Mouse (Mus musculus) brain, embryonic 14.5 days (tissue): Measurements from ENCODE around the gene Myo6. TPM values are rescaled to one million over a fixed set of nuclear protein-coding genes. Genes with fewer than 3 reads are reported as not detected.
"Not testable (repeated sequence)": the region's sequence is repeated elsewhere in the genome, so short reads cannot be mapped to it uniquely, and the experiment has no call there.

Source experiments
- DNase-seq: peaks from one replicate; pipeline ENCODE4 v3.0.0-alpha.2; 2011; ENCODE audit warnings: low read depth
- CTCF ChIP-seq: fragments of 200-500 bp; IDR thresholded peaks from 2 replicates; pipeline ENCODE4 v1.5.1; 2012; ENCODE audit warnings: inconsistent platforms, mild to moderate bottlenecking, moderate library complexity, borderline replicate concordance; ENCODE audit not compliant: insufficient read depth, insufficient read length; ENCODE audit errors: extremely low read depth
- POLR2A ChIP-seq: fragments of 200-500 bp; IDR thresholded peaks from 2 replicates; pipeline ENCODE4 v1.6.1; 2012; ENCODE audit warnings: mild to moderate bottlenecking, inconsistent platforms, borderline replicate concordance; ENCODE audit not compliant: poor library complexity, insufficient read depth, insufficient read length, severe bottlenecking; ENCODE audit errors: extremely low read depth
- polyA plus RNA-seq: library from polyadenylated mRNA; depleted of rRNA; stranded (reverse); fragments of >200 nt; gene quantifications from 2 replicates; pipeline ENCODE4 v1.2.3, GENCODE M21; 2012

The Myo6 gene
- polyA plus RNA-seq, 1 experiment: 17.1 TPM

GRCm38 (mm10) chr9:80318027-80318426 is 153.2 kb downstream of the Myo6 start:
- no peak for DNase-seq
- TF ChIP-seq POLR2A (no peak), CTCF (no peak)

- not testable (repeated sequence) for DNase-seq
Observed at GRCm38 (mm10) chr9:80321051-80321887, 156.4 kb downstream of the Myo6 start.

- no peak for TF ChIP-seq POLR2A
- TF ChIP-seq CTCF: peak; percentile 59; the same call in 1 of the 2 replicates
- DNase-seq: peak; percentile 87
Observed at GRCm38 (mm10) chr9:80332153-80332552, 167.3 kb downstream of the Myo6 start.

GRCm38 (mm10) chr9:80333466-80333865 is 168.6 kb downstream of the Myo6 start:
- DNase-seq: peak; percentile 60
- TF ChIP-seq CTCF (no peak), POLR2A (no peak)

GRCm38 (mm10) chr9:80333998-80334605 is 169.3 kb downstream of the Myo6 start:
- DNase-seq: peak; percentile 13
- TF ChIP-seq POLR2A (no peak), CTCF (no peak)

- TF ChIP-seq CTCF (no peak), POLR2A (no peak)
- DNase-seq: no peak
Observed at GRCm38 (mm10) chr9:80335660-80336357, 171.0 kb downstream of the Myo6 start.

- DNase-seq: no peak
- no peak for TF ChIP-seq CTCF
- TF ChIP-seq POLR2A: no peak
Observed at GRCm38 (mm10) chr9:80338026-80338425, 173.2 kb downstream of the Myo6 start.

- TF ChIP-seq POLR2A (no peak), CTCF (no peak)
- peak; percentile 81 for DNase-seq
Observed at GRCm38 (mm10) chr9:80340927-80341326, 176.1 kb downstream of the Myo6 start.

- DNase-seq: no peak
- TF ChIP-seq CTCF: no peak
- TF ChIP-seq POLR2A: no peak
Observed at GRCm38 (mm10) chr9:80341756-80342155, 176.9 kb downstream of the Myo6 start.

- no peak for DNase-seq
- TF ChIP-seq POLR2A (no peak), CTCF (no peak)
Observed at GRCm38 (mm10) chr9:80342520-80342919, 177.7 kb downstream of the Myo6 start.

- TF ChIP-seq CTCF (no peak), POLR2A (no peak)
Observed at GRCm38 (mm10) chr9:80344451-80345000, 179.7 kb downstream of the Myo6 start.

GRCm38 (mm10) chr9:80351295-80351677 is 186.5 kb downstream of the Myo6 start:
- TF ChIP-seq CTCF: no peak
- TF ChIP-seq POLR2A: no peak
- no peak for DNase-seq

More at GRCm38 (mm10) chr9:80344451-80345000, 179.7 kb downstream of the Myo6 start:
- DNase-seq: no peak
